Mouse (Mus musculus) brain, embryonic 14.5 days (tissue): ENCODE results near the gene Tnrc6c.

Experiments used
- CTCF ChIP-seq: fragments of 200-500 bp; IDR thresholded peaks from 2 replicates; pipeline ENCODE4 v1.5.1; 2012; ENCODE audit warnings: inconsistent platforms, mild to moderate bottlenecking, moderate library complexity, borderline replicate concordance; ENCODE audit not compliant: insufficient read depth, insufficient read length; ENCODE audit errors: extremely low read depth
- POLR2A ChIP-seq: fragments of 200-500 bp; IDR thresholded peaks from 2 replicates; pipeline ENCODE4 v1.6.1; 2012; ENCODE audit warnings: mild to moderate bottlenecking, inconsistent platforms, borderline replicate concordance; ENCODE audit not compliant: poor library complexity, insufficient read depth, insufficient read length, severe bottlenecking; ENCODE audit errors: extremely low read depth

DNA sequence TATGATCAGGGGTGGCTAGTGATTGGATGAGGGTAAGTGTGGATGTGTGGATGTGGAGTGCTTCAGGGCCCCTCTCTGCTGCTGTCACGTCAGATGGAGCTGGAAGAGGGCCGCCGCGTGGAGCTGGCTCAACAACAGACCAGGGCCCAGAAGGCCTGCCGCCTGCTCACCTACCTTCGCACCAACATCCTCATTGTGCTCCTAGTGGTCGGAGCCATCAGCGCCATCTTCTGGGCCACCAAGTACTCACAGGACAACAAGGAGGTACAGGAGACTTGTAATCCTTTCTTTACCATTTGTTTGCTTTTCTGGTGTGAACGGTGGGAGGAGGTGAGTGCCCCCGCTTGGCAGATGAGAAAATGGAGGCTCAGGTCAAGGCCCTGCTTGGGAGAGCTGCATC is 132.2 kb downstream of the Tnrc6c start:
- TF ChIP-seq POLR2A (no peak), CTCF (peak; percentile 61; the same call in 1 of the 2 replicates)
